Mouse (Mus musculus) forebrain, embryonic 11.5 days (tissue): ENCODE data around the gene Grm7. TPM values are rescaled to one million over a fixed set of nuclear protein-coding genes. Genes with fewer than 3 reads are reported as not detected.

Source experiments
- ATAC-seq: fragments of 200-750 bp; cut with Nextera tagmentation; replicated peaks from 2 replicates; pipeline ENCODE4 v1.8.0; 2017; ENCODE audit warnings: moderate TSS enrichment; ENCODE audit not compliant: low FRiP score
- DNase-seq: peaks from one replicate; pipeline ENCODE4 v3.0.0-alpha.2; 2017; ENCODE audit warnings: low spot score
- H3K27ac ChIP-seq: fragments of 300-500 bp; sonication (generic); 2 replicates; pipeline ENCODE4 v1.5.1; 2014; ENCODE audit warnings: low read depth, low read length
- H3K27me3 ChIP-seq: fragments of 300-500 bp; sonication (generic); 2 replicates; pipeline ENCODE4 v1.6.1; 2014; ENCODE audit warnings: mild to moderate bottlenecking, low read length, mixed read lengths; ENCODE audit not compliant: control insufficient read depth, insufficient read depth
- H3K36me3 ChIP-seq: fragments of 300-500 bp; sonication (generic); 2 replicates; pipeline ENCODE4 v1.6.1; 2014; ENCODE audit warnings: mild to moderate bottlenecking, low read length, moderate library complexity, mixed read lengths; ENCODE audit not compliant: control insufficient read depth, insufficient read depth
- H3K4me1 ChIP-seq: fragments of 300-500 bp; sonication (generic); replicated peaks from 2 replicates; pipeline ENCODE4 v1.6.1; 2014; ENCODE audit warnings: low read length, mixed read lengths; ENCODE audit not compliant: control insufficient read depth, insufficient read depth
- H3K4me2 ChIP-seq: fragments of 300-500 bp; sonication (generic); 2 replicates; pipeline ENCODE4 v1.6.1; 2014; ENCODE audit warnings: low read depth, mild to moderate bottlenecking, low read length, moderate library complexity, mixed read lengths; ENCODE audit not compliant: severe bottlenecking
- H3K4me3 ChIP-seq: fragments of 300-500 bp; sonication (generic); 2 replicates; pipeline ENCODE4 v1.5.1; 2014; ENCODE audit warnings: low read depth, low read length
- H3K9ac ChIP-seq: fragments of 300-500 bp; sonication (generic); 2 replicates; pipeline ENCODE4 v1.6.1; 2014; ENCODE audit warnings: low read length
- H3K9me3 ChIP-seq: fragments of 300-500 bp; sonication (generic); 2 replicates; pipeline ENCODE4 v1.6.1; 2016; ENCODE audit warnings: low read length, mixed read lengths; ENCODE audit not compliant: control insufficient read depth
- WGBS: fragments of 180-500 bp; shearing (Covaris S2); extraction: QIAGEN DNeasy Blood & Tissue Kit; methylation state at CpG from one replicate; pipeline ENCODE4 v1.1.7; 2014; 5-methylcytosine and 5-hydroxymethylcytosine counted together
- polyA plus RNA-seq: library from polyadenylated mRNA; unstranded; fragments of >200 nt; fragmentation: Nextera tagmentation; extraction: Ambion mirVana; gene quantifications from 2 replicates; pipeline ENCODE4 v1.2.1, GENCODE M21; 2014

The Grm7 gene
- polyA plus RNA-seq, 1 experiment from 2014 or later: 0.79 TPM

GRCm38 (mm10) chr6:111584851-111585250 is 939.5 kb downstream of the Grm7 start:
- no peak for ATAC-seq
- H3K9me3 ChIP-seq: no peaks in the 10 kb centered on the region
- no peak overlapping the region for H3K27ac ChIP-seq
- H3K36me3 ChIP-seq: no peaks in the 10 kb centered on the region
- no peak overlapping the region for H3K4me3 ChIP-seq
- DNase-seq: no peak
- H3K4me2 ChIP-seq: no peak overlapping the region
- H3K27me3 ChIP-seq: no peaks in the 10 kb centered on the region
- no peaks in the 10 kb centered on the region for H3K4me1 ChIP-seq
- no peak overlapping the region for H3K9ac ChIP-seq
- WGBS: 83% methylated on average over 2 of the region's 2 CpGs

GRCm38 (mm10) chr6:111587572-111587971 is 942.2 kb downstream of the Grm7 start:
- no peak overlapping the region for H3K9ac ChIP-seq
- 83% methylated on average over 3 of the region's 3 CpGs for WGBS
- DNase-seq: no peak
- H3K4me1 ChIP-seq: no peaks in the 10 kb centered on the region
- H3K27ac ChIP-seq: no peak overlapping the region
- H3K27me3 ChIP-seq: no peaks in the 10 kb centered on the region
- H3K4me2 ChIP-seq: no peak overlapping the region
- no peaks in the 10 kb centered on the region for H3K9me3 ChIP-seq
- no peak for ATAC-seq
- no peaks in the 10 kb centered on the region for H3K36me3 ChIP-seq
- H3K4me3 ChIP-seq: no peak overlapping the region

GRCm38 (mm10) chr6:111601892-111602654 is 956.7 kb downstream of the Grm7 start:
- WGBS: 95% methylated on average over 4 of the region's 4 CpGs
- no peak for DNase-seq
- no peak overlapping the region for H3K4me3 ChIP-seq
- no peak for ATAC-seq
- H3K36me3 ChIP-seq: no peaks in the 10 kb centered on the region
- H3K4me1 ChIP-seq: no peaks in the 10 kb centered on the region
- H3K4me2 ChIP-seq: no peak overlapping the region
- no peak overlapping the region for H3K9ac ChIP-seq
- no peak overlapping the region for H3K27ac ChIP-seq
- no peaks in the 10 kb centered on the region for H3K27me3 ChIP-seq
- H3K9me3 ChIP-seq: no peaks in the 10 kb centered on the region

GRCm38 (mm10) chr6:111610396-111610795 is 965.0 kb downstream of the Grm7 start:
- no peak overlapping the region for H3K27ac ChIP-seq
- no peak overlapping the region for H3K9ac ChIP-seq
- no peaks in the 10 kb centered on the region for H3K9me3 ChIP-seq
- H3K4me1 ChIP-seq: no peaks in the 10 kb centered on the region
- ATAC-seq (no peak), DNase-seq (no peak)
- H3K4me2 ChIP-seq: no peak overlapping the region
- no peaks in the 10 kb centered on the region for H3K36me3 ChIP-seq
- no peaks in the 10 kb centered on the region for H3K27me3 ChIP-seq
- H3K4me3 ChIP-seq: no peak overlapping the region
- 80% methylated on average over 3 of the region's 3 CpGs for WGBS

GRCm38 (mm10) chr6:111613834-111614233 is 968.5 kb downstream of the Grm7 start:
- no peaks in the 10 kb centered on the region for H3K36me3 ChIP-seq
- H3K9me3 ChIP-seq: no peaks in the 10 kb centered on the region
- no peak overlapping the region for H3K9ac ChIP-seq
- no peak overlapping the region for H3K4me2 ChIP-seq
- no peak for DNase-seq
- no peaks in the 10 kb centered on the region for H3K27me3 ChIP-seq
- H3K4me3 ChIP-seq: no peak overlapping the region
- ATAC-seq: no peak
- H3K4me1 ChIP-seq: no peaks in the 10 kb centered on the region
- H3K27ac ChIP-seq: no peak overlapping the region
